Mouse (Mus musculus) forebrain, embryonic 16.5 days (tissue): Measurements from ENCODE around the gene Stk4. TPM values are rescaled to one million over a fixed set of nuclear protein-coding genes. Genes with fewer than 3 reads are reported as not detected.
A peak's percentile ranks its signal among the peaks of the same experiment; 100 is the strongest.

Experiments
- ATAC-seq: fragments of 200-750 bp; cut with Nextera tagmentation; 2 replicates; pipeline ENCODE4 v1.8.0; 2017; ENCODE audit warnings: mild to moderate bottlenecking, moderate library complexity
- H3K27ac ChIP-seq: fragments of 300-500 bp; sonication (generic); 2 replicates; pipeline ENCODE4 v1.5.1; 2014; ENCODE audit warnings: low read length, control low read depth
- H3K27me3 ChIP-seq: fragments of 300-500 bp; sonication (generic); replicated peaks from 2 replicates; pipeline ENCODE4 v1.6.1; 2014; ENCODE audit warnings: low read length; ENCODE audit not compliant: control insufficient read depth, insufficient read depth
- H3K36me3 ChIP-seq: fragments of 300-500 bp; sonication (generic); 2 replicates; pipeline ENCODE4 v1.6.1; 2014; ENCODE audit not compliant: control insufficient read depth, insufficient read depth
- H3K4me1 ChIP-seq: fragments of 300-500 bp; sonication (generic); replicated peaks from 2 replicates; pipeline ENCODE4 v1.6.1; 2014; ENCODE audit warnings: low read length; ENCODE audit not compliant: control insufficient read depth, insufficient read depth
- H3K4me2 ChIP-seq: fragments of 300-500 bp; sonication (generic); 2 replicates; pipeline ENCODE4 v1.6.1; 2014; ENCODE audit warnings: mild to moderate bottlenecking, low read length, control low read depth
- H3K4me3 ChIP-seq: fragments of 300-500 bp; sonication (generic); replicated peaks from 2 replicates; pipeline ENCODE4 v1.5.1; 2014; ENCODE audit warnings: mild to moderate bottlenecking, low read length, control low read depth
- H3K9ac ChIP-seq: fragments of 300-500 bp; sonication (generic); replicated peaks from 2 replicates; pipeline ENCODE4 v1.6.1; 2014; ENCODE audit warnings: low read depth, low read length, control low read depth
- H3K9me3 ChIP-seq: fragments of 300-500 bp; sonication (generic); 2 replicates; pipeline ENCODE4 v1.6.1; 2016; ENCODE audit warnings: low read length; ENCODE audit not compliant: control insufficient read depth
- WGBS: fragments of 180-500 bp; shearing (Covaris S2); extraction: QIAGEN DNeasy Blood & Tissue Kit; methylation state at CpG from one replicate; pipeline ENCODE4 v1.1.7; 2014; 5-methylcytosine and 5-hydroxymethylcytosine counted together
- polyA plus RNA-seq: library from polyadenylated mRNA; unstranded; fragments of >200 nt; fragmentation: Nextera tagmentation; extraction: Ambion mirVana; gene quantifications from 2 replicates; pipeline ENCODE4 v1.2.1, GENCODE M21; 2015

Gene Stk4
- 31.3 and 34.7 TPM in 2 replicates for polyA plus RNA-seq

DNA sequence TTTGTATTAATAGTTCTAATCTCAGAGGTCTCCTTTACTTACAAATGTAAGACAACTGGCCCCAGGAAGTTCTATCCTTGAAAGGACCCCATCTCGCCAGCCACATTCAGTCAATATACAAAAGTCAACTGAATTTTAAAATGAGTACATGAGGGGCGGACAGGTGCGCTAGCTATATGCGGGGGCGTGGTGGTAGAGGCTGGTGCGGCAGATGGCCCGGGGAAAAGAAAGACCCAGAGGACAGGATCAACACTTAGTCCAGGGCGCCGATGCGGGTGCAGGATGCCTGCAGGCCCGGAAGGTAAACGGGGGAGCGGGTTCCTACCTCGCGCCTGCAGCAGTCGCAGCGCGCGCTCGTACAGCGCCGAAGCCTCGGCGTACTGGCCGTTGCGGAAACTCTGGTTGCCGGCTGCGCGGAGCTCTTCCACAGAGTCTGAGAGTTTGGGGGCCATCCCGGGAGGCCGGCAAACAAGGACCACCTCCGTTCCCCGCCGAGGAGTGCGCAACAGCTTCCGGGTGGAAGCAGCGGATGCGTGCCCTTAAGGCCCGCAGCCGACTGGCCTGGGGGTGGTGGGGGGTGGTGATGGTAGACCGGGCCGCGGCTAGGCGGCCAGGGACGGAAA lies at the start of gene Stk4:
Gene Stk4, plus strand, starts transcription at position 181 of the 623 bp plus-strand sequence.
- peak within 1 kb of the TSS; percentile 88 for H3K9ac ChIP-seq
- peak; percentile 19 for ATAC-seq
- H3K4me1 ChIP-seq: peaks cover 27% of the 10 kb centered on the region
- no peaks in the 10 kb centered on the region for H3K36me3 ChIP-seq
- no peaks in the 10 kb centered on the region for H3K9me3 ChIP-seq
- H3K27me3 ChIP-seq: no peaks in the 10 kb centered on the region
- H3K27ac ChIP-seq: peak within 1 kb of the TSS; percentile 83
- peak within 1 kb of the TSS; percentile 92 for H3K4me2 ChIP-seq
- H3K4me3 ChIP-seq: peak within 1 kb of the TSS; percentile 96
- under 1% methylated on average over 45 of the region's 45 CpGs for WGBS

DNA sequence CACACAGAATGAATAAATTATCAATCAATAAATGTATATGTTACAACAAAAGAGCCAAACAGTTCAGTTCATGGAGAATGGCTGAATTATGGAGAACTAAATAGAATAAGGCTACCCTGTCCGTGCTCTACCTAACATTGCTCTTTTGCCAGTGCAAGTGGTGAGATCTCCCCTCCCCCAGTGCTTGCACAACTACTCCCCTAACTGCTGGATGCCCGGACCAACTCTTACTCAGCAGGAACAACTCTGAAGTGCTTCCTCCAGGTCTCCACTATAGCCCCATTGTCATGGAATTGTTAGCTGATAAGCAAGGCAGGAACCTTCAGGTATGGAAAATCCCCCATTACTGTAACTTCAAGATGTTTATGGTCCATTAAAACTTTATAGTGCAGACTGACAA lies 48.0 kb upstream of the Stk4 start:
- Histone ChIP-seq H3K4me3 (no peak overlapping the region), H3K27ac (no peak overlapping the region), H3K9ac (no peak overlapping the region), H3K4me2 (no peak overlapping the region), H3K36me3 (peaks cover 13% of the 10 kb centered on the region), H3K27me3 (no peaks in the 10 kb centered on the region), H3K4me1 (no peaks in the 10 kb centered on the region), H3K9me3 (no peaks in the 10 kb centered on the region)
- ATAC-seq: no peak
- WGBS: 65% methylated on average over 2 of the region's 2 CpGs

DNA sequence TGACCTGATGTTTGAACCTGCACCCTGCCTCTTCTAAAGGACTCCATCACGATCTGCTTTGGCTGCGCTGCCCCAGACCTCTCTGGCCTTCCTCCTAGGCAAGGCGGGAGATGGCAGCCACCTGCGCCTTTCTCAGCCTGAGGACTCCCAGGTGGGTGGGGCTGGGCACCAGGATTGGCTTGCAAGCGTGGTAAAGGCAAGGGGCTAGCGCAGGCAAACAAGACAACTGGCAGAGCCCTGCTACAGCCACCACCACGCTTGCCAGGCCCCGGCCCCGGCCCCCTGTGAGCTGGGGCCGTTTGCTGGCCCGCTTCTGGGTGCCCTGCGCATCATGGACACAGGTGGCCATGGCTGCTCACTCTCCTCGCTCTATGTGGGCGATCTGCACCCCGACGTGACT lies 45.0 kb upstream of the Stk4 start, which contains the start of gene Pabpc1l:
Gene Pabpc1l, plus strand, starts transcription at position 301 of the 400 bp plus-strand sequence.
- no peak within 1 kb of the TSS for H3K9ac ChIP-seq

DNA sequence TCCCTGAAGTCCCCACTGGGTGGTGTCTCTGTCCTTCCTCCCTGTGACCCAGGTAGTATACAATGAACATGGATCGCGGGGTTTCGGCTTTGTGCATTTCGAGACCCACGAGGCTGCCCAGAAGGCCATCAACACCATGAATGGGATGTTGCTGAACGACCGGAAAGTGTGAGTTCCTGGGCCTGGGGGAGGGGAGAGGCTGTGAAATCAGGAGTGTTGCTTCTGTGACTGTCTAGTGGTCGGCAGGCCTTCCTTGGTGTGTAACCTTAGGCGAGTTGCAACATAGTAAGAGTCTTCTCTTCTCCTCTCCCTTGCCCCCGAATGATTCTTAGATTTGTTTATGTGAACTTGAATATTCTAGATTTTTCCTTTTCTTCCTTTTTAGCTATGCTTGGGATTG lies 39.0 kb upstream of the Stk4 start:
- Histone ChIP-seq H3K27ac (no peak overlapping the region), H3K4me3 (no peak overlapping the region), H3K27me3 (no peaks in the 10 kb centered on the region), H3K4me2 (no peak overlapping the region), H3K9ac (no peak overlapping the region), H3K4me1 (no peaks in the 10 kb centered on the region), H3K36me3 (no peaks in the 10 kb centered on the region), H3K9me3 (0 out of 2 replicates have a peak, but pooled peaks cover 2% of the 10 kb centered on the region)
- ATAC-seq: no peak
- WGBS: 82% methylated on average over 10 of the region's 10 CpGs

More for the DNA sequence above, 45.0 kb upstream of the Stk4 start, which contains the start of gene Pabpc1l:
- Histone ChIP-seq H3K27me3 (no peaks in the 10 kb centered on the region), H3K4me1 (no peaks in the 10 kb centered on the region), H3K27ac (no peak within 1 kb of the TSS), H3K36me3 (no peaks in the 10 kb centered on the region), H3K4me3 (no peak within 1 kb of the TSS), H3K4me2 (no peak within 1 kb of the TSS), H3K9me3 (no peaks in the 10 kb centered on the region)
- 89% methylated on average over 16 of the region's 16 CpGs for WGBS
- no peak for ATAC-seq

DNA sequence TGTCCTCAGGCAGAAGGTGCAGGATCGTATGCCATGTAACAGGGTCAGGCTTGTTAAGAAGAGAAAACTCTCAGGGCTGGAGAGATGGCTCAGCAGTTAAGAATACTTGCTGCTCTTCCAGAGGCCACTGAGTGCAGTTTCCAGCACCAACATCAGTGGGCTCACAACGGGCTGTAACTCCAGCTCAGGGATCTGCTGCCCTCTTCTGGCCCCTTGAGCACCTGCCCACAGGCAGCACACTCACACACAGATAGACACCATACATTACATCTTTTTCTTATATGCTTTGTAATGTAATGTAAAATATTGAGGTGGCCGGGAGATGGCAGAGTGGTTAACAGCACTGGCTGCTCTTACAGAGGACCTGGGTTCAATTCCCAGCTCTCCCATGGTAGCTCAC lies 37.1 kb upstream of the Stk4 start:
- Histone ChIP-seq H3K4me2 (no peak overlapping the region), H3K9me3 (0 out of 2 replicates have a peak, but pooled peaks cover 2% of the 10 kb centered on the region), H3K4me1 (no peaks in the 10 kb centered on the region), H3K9ac (no peak overlapping the region), H3K27me3 (no peaks in the 10 kb centered on the region), H3K4me3 (no peak overlapping the region), H3K27ac (no peak overlapping the region), H3K36me3 (no peaks in the 10 kb centered on the region)
- WGBS: 94% methylated on average over 3 of the region's 3 CpGs
- no peak for ATAC-seq

DNA sequence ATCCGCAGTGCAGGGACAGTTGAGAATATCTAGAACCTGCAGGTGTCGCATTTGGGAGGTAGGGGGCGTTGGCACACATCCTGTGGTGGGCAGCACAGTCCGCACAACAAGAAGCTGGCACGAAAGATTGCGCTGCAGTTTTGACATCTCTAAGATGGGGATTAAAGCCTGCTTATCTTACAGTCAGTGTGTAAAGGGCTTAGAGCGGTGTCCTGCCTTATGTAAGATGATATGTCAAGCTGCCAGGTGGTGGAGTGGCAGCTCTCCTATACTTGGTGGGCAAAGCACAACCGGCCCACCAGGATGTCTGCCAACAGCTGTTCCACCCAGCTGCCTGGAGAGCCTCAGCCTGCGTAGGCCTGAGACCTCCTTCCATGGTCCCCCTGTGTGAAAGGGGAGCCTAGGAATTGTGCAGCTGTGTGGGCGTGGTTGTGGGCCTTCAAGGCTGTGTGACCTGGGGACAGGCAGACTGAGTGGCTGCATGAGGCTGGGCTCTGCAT lies 33.6 kb upstream of the Stk4 start:
- WGBS: 62% methylated on average over 10 of the region's 10 CpGs
- ATAC-seq: no peak

DNA sequence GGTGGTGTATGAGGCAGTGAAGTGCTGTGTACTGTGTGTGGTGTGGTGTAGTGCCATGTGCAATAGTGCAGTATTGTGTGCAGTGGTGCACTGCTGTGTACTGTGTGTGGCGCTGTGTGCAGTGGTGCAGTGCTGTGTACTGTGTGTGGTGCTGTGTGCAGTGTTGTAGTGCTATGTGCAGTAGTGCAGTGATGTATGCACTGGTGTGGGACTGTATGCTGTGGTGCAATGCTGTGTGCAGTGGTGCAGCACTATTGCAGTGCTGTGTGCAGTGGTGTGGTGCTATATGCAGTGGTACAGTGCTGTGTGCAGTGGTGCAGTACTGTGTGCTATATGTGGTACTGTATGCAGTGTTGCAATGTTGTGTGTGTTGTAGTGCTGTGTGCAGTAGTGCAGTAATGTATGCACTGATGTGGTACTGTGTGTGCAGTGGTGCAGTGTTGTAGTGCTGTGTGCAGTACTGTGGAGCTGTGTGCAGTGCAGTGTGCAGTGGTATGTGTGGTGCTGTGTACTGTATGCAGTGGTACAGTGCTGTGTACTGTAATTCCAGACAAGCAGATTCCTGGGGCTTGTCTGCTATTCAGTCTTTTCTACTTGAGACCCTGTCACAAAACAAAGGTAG lies 31.6 kb upstream of the Stk4 start:
- no peak overlapping the region for H3K27ac ChIP-seq
- no peak overlapping the region for H3K4me2 ChIP-seq
- no peaks in the 10 kb centered on the region for H3K9me3 ChIP-seq
- WGBS: 86% methylated on average over 1 of the region's 1 CpGs
- no peaks in the 10 kb centered on the region for H3K27me3 ChIP-seq
- no peak; the same call in 1 of the 2 replicates for ATAC-seq
- no peaks in the 10 kb centered on the region for H3K36me3 ChIP-seq
- no peak overlapping the region for H3K4me3 ChIP-seq
- no peak overlapping the region for H3K9ac ChIP-seq
- no peaks in the 10 kb centered on the region for H3K4me1 ChIP-seq

More for the DNA sequence above, 33.6 kb upstream of the Stk4 start:
- Histone ChIP-seq H3K27ac (no peak overlapping the region), H3K4me3 (no peak overlapping the region), H3K4me2 (no peak overlapping the region), H3K4me1 (no peaks in the 10 kb centered on the region), H3K9ac (no peak overlapping the region), H3K9me3 (0 out of 2 replicates have a peak, but pooled peaks cover 2% of the 10 kb centered on the region), H3K27me3 (no peaks in the 10 kb centered on the region), H3K36me3 (no peaks in the 10 kb centered on the region)

DNA sequence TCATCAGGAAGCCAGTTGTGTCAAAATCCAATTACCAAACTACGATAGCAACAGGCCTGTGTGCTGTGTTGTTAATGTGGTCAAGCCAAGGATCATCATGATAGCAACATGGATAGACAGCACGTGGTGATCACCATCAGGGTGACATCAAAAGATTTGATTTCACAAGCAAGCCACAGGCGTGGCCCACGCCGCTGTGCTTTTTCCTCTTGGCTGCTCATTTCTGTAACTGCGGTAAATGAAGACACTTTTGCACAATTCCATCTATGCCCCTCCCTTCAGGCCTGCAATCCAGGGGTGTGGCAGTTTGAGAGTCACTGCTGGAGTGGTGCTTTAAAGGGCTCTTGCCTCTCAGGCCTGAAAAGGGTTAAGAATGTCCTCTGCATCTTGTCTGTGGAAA lies 29.2 kb upstream of the Stk4 start:
- WGBS: 86% methylated on average over 6 of the region's 6 CpGs
- ATAC-seq: no peak
- Histone ChIP-seq H3K4me2 (no peak overlapping the region), H3K27ac (no peak overlapping the region), H3K9ac (no peak overlapping the region), H3K9me3 (no peaks in the 10 kb centered on the region), H3K4me3 (no peak overlapping the region), H3K4me1 (no peaks in the 10 kb centered on the region), H3K27me3 (no peaks in the 10 kb centered on the region), H3K36me3 (no peaks in the 10 kb centered on the region)

DNA sequence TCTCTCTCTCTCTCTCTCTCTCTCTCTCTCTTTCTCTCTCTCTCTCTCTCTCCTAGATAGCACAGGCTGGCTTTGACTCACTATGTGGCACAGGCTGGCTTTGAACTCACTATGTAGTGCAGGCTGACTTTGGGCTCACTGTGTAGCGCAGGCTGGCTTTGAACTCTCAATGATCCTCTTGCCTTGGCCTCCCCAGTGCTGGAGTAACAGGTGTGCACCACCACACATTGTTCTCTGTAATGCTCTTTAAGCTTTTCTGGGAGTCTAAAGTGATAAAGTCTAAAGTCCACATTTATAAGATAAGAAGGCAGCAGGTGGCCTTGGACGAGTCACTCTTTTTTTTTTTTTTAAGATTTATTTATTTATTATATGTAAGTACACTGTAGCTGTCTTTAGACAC lies 28.6 kb upstream of the Stk4 start:
- H3K4me1 ChIP-seq: no peaks in the 10 kb centered on the region
- 94% methylated on average over 2 of the region's 2 CpGs for WGBS
- H3K27me3 ChIP-seq: no peaks in the 10 kb centered on the region
- no peak overlapping the region for H3K4me2 ChIP-seq
- ATAC-seq: no peak
- no peaks in the 10 kb centered on the region for H3K36me3 ChIP-seq
- H3K4me3 ChIP-seq: no peak overlapping the region
- no peak overlapping the region for H3K27ac ChIP-seq
- H3K9ac ChIP-seq: no peak overlapping the region
- no peaks in the 10 kb centered on the region for H3K9me3 ChIP-seq
